Mouse (Mus musculus): ENCODE results near the gene Cep41. TPM values are rescaled to one million over a fixed set of nuclear protein-coding genes. Genes with fewer than 3 reads are reported as not detected.

Cep41 gene
- polyA plus RNA-seq, 1 experiment from 2014 or later: 28.6 TPM

DNA sequence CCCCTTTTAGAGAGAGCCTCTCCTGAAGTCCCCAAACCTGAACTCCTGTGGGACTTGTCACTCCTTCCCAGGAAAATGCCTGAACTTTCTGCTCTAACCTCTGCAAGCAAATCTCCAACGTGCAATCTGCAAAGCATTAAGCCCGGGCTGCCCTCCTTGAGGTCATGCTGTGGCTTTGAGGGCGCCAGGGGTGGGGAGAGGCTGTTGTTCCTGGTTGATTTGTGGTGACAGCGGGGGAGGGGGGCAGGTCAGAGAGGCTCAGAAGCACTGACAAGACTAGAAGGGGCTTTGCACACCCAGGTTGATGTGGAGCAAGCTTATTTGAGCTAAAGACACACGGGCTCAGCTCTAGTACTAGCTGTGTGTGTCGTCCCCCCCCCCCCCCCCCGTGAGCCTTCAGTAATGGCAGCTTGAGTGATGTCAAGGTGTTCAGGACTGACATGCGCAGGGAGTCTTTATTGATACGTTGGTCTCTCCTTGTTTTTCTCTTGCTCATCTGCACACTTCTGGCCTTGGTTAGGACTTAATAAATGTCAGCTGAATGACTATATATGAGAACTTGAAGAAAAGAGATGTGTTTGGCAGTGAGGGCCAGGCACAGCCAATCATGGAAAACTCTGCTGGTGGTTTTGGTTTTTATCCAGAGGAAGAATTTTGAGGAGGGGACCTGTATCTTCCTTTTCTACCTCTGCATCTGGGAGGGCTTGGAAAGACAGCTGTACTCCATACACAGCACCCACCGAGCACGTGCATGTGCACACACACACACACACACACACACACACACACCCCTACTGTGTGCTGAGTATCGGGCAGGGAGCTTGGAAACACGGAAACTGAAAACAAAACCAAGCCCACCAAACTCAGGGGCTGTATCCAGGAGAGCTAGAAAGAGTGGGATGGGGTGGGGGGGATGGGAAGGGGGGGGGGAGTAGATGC is 76.3 kb downstream of the Cep41 start:
- peak overlapping the region; percentile 16; the same call in 1 of the 2 replicates for H3K4me3 ChIP-seq
- 0 out of 2 replicates have a peak, but pooled peaks have one; percentile 26 for ATAC-seq (ENCODE audit: insufficient number of reproducible peaks, low FRiP score, low TSS enrichment, low read depth)
- H3K27me3 ChIP-seq: no peaks in the 10 kb centered on the region
- WGBS: 10% methylated on average over 11 of the region's 13 CpGs
- peak overlapping the region; percentile 38 for H3K4me2 ChIP-seq
- peaks cover 43% of the 10 kb centered on the region for H3K4me1 ChIP-seq
- H3K9ac ChIP-seq: no peak overlapping the region
- H3K9me3 ChIP-seq: no peaks in the 10 kb centered on the region
- H3K36me3 ChIP-seq: no peaks in the 10 kb centered on the region
- peak overlapping the region; percentile 88 for H3K27ac ChIP-seq

GRCm38 (mm10) chr6:30616491-30616941 is 77.0 kb downstream of the Cep41 start:
- 9% methylated on average over 8 of the region's 8 CpGs for WGBS
- Histone ChIP-seq H3K27me3 (no peaks in the 10 kb centered on the region), H3K4me3 (no peak overlapping the region), H3K4me1 (peaks cover 43% of the 10 kb centered on the region), H3K4me2 (no peak overlapping the region), H3K9me3 (no peaks in the 10 kb centered on the region), H3K27ac (peak overlapping the region; percentile 88), H3K9ac (no peak overlapping the region), H3K36me3 (no peaks in the 10 kb centered on the region)
- ATAC-seq (ENCODE audit: insufficient number of reproducible peaks, low FRiP score, low TSS enrichment, low read depth): no peak

DNA sequence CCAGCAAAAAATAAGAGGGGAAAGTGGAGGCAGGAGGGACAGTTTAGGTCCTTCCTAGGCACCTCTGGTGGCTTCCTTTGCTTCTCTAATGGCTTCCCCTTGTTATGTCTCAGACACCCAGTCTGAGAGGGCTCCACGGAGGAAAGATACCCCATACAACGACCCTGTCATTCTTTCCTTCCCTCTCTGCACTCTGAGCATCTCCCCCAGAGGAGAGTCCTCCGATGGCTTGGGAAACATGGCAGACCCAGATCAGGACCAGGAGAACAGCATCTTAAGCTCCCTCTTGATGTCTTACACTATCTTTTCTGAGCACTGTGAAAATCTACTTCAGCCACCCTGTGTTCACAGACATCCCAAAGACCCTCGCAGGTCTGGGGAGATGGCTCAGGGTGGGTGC is 77.8 kb downstream of the Cep41 start:
- Histone ChIP-seq H3K9me3 (no peaks in the 10 kb centered on the region), H3K4me3 (no peak overlapping the region), H3K27me3 (no peaks in the 10 kb centered on the region), H3K4me2 (no peak overlapping the region), H3K4me1 (peaks cover 40% of the 10 kb centered on the region), H3K9ac (no peak overlapping the region), H3K27ac (no peak overlapping the region), H3K36me3 (no peaks in the 10 kb centered on the region)
- ATAC-seq (ENCODE audit: insufficient number of reproducible peaks, low FRiP score, low TSS enrichment, low read depth): no peak
- WGBS: 28% methylated on average over 4 of the region's 4 CpGs

GRCm38 (mm10) chr6:30614251-30614650 is 79.3 kb downstream of the Cep41 start:
- WGBS: 58% methylated on average over 6 of the region's 6 CpGs
- no peak overlapping the region for H3K27ac ChIP-seq
- H3K9me3 ChIP-seq: no peaks in the 10 kb centered on the region
- H3K27me3 ChIP-seq: no peaks in the 10 kb centered on the region
- no peaks in the 10 kb centered on the region for H3K36me3 ChIP-seq
- peaks cover 40% of the 10 kb centered on the region for H3K4me1 ChIP-seq
- no peak overlapping the region for H3K4me3 ChIP-seq
- H3K4me2 ChIP-seq: no peak overlapping the region
- H3K9ac ChIP-seq: no peak overlapping the region
- ATAC-seq (ENCODE audit: insufficient number of reproducible peaks, low FRiP score, low TSS enrichment, low read depth): no peak

DNA sequence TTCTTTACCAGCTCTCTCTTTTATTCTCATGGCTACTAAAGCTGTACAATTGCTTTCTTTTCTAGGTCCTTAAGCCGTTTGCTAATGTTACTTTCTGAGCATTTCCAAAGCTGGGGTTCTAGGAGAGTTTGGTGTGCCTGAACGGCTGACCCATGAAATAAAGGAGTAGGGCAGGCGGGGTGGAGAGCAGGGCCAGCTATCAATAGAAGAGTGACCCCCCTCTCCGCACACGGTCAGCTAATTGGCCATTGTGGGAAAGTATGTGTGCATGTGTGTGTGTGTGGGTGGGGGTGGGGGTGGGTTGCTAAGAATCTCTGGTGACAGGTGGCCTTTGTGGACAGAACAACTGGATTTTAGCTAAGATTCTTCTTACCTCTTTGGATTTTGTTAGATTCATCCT is 82.3 kb downstream of the Cep41 start:
- Histone ChIP-seq H3K4me1 (peaks cover 11% of the 10 kb centered on the region), H3K4me3 (no peak overlapping the region), H3K27me3 (no peaks in the 10 kb centered on the region), H3K9ac (no peak overlapping the region), H3K27ac (no peak overlapping the region), H3K9me3 (no peaks in the 10 kb centered on the region), H3K4me2 (no peak overlapping the region), H3K36me3 (no peaks in the 10 kb centered on the region)
- ATAC-seq (ENCODE audit: insufficient number of reproducible peaks, low FRiP score, low TSS enrichment, low read depth): no peak
- WGBS: 78% methylated on average over 5 of the region's 5 CpGs

- no peak within 1 kb of the TSS for H3K4me2 ChIP-seq
- WGBS: 97% methylated on average over 7 of the region's 7 CpGs
- no peak for ATAC-seq (ENCODE audit: insufficient number of reproducible peaks, low FRiP score, low TSS enrichment, low read depth)
- H3K36me3 ChIP-seq: no peaks in the 10 kb centered on the region
- H3K4me3 ChIP-seq: no peak within 1 kb of the TSS
- no peaks in the 10 kb centered on the region for H3K9me3 ChIP-seq
- no peaks in the 10 kb centered on the region for H3K27me3 ChIP-seq
- H3K9ac ChIP-seq: no peak within 1 kb of the TSS
- peaks cover 6% of the 10 kb centered on the region for H3K4me1 ChIP-seq
- H3K27ac ChIP-seq: no peak within 1 kb of the TSS
Observed at GRCm38 (mm10) chr6:30610710-30611109, 82.8 kb downstream of the Cep41 start, which contains the start of gene Cpa5. TSS of gene Cpa5 (plus strand) at chr6:30611010.

DNA sequence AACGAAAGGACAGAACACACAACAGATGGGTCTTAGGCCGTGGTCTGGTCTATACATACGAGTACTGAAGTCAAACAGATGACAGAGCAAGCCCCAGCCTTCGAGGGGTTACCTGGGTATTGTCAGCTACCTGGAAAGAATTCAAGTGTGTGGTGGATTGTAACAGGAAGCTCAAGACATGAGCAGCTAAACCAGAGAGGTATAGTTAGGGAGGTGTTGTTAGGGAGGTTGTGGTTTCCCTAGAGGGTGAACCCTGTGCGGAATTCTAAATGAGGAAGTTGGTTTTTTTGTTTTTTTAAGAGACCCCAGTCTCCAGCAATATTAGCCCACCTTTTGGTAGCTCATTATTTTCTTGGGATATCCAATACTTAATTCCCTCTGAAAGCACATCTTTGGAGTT is 87.9 kb downstream of the Cep41 start:
- H3K27ac ChIP-seq: no peak overlapping the region
- no peaks in the 10 kb centered on the region for H3K9me3 ChIP-seq
- H3K4me2 ChIP-seq: no peak overlapping the region
- no peak overlapping the region for H3K4me3 ChIP-seq
- no peaks in the 10 kb centered on the region for H3K27me3 ChIP-seq
- WGBS: 53% methylated on average over 5 of the region's 5 CpGs
- H3K4me1 ChIP-seq: peaks cover 3% of the 10 kb centered on the region
- ATAC-seq (ENCODE audit: insufficient number of reproducible peaks, low FRiP score, low TSS enrichment, low read depth): no peak
- H3K36me3 ChIP-seq: no peaks in the 10 kb centered on the region
- H3K9ac ChIP-seq: no peak overlapping the region

- 85% methylated on average over 4 of the region's 4 CpGs for WGBS
- Histone ChIP-seq H3K9me3 (no peaks in the 10 kb centered on the region), H3K36me3 (no peaks in the 10 kb centered on the region), H3K4me1 (peaks cover 3% of the 10 kb centered on the region), H3K9ac (no peak overlapping the region), H3K4me3 (no peak overlapping the region), H3K27me3 (no peaks in the 10 kb centered on the region), H3K27ac (no peak overlapping the region), H3K4me2 (no peak overlapping the region)
- no peak for ATAC-seq (ENCODE audit: insufficient number of reproducible peaks, low FRiP score, low TSS enrichment, low read depth)
Observed at GRCm38 (mm10) chr6:30605111-30605510, 88.4 kb downstream of the Cep41 start.

DNA sequence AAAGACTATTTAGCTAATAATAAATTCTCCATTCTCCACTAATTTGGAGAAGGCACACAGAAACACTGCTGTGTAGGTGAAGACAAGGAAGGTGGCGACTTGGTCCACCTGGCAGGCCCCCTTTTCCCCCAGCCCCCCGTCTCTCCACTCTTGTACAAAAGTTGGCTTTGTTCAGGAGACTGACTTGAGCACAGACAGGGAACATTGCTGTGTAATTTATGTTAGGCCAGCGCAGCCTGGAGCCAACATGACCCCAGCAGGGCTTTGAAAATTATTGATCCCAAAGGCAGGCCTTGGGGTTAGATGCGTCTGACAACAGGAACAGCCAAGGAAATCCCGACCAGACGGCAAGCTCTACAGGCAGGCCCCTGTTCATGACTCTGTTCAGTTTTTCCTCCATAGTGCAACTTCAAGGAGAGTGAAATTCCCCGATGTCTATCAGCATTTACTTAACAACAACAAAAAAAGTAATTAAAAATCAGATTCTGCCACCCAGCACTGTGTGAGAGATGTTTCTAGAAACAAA is 89.1 kb downstream of the Cep41 start:
- no peak overlapping the region for H3K27ac ChIP-seq
- ATAC-seq (ENCODE audit: insufficient number of reproducible peaks, low FRiP score, low TSS enrichment, low read depth): no peak
- WGBS: 36% methylated on average over 7 of the region's 7 CpGs

More for the DNA sequence above, 89.1 kb downstream of the Cep41 start:
- H3K9me3 ChIP-seq: no peaks in the 10 kb centered on the region
- H3K27me3 ChIP-seq: no peaks in the 10 kb centered on the region
- peaks cover 3% of the 10 kb centered on the region for H3K4me1 ChIP-seq
- no peak overlapping the region for H3K4me2 ChIP-seq
- H3K9ac ChIP-seq: no peak overlapping the region
- no peaks in the 10 kb centered on the region for H3K36me3 ChIP-seq
- no peak overlapping the region for H3K4me3 ChIP-seq

MicroRNAs within 50 kb of the gene (microRNA counts, 519-probe panel; counts per million panel counts)
- microRNA mmu-miR-335-3p: 3,042 counts per million, percentile 70 among the panel's probes with 10 or more counts
- microRNA mmu-miR-335-5p: 4,426 counts per million, percentile 96 among the panel's probes with 10 or more counts

Small RNA genes lying within 50 kb of the gene (microRNA-seq; reads per million reads assigned to microRNA genes)
- gene Mir335: 56,533 reads per million, percentile 99 among the genes with 10 or more reads in this experiment

Other genes with a start within 250 kb of the Cep41 start
- 28.0 and 28.1 TPM in 2 replicates for gene Tmem209, start 184.0 kb downstream of the Cep41 start, polyA plus RNA-seq (2015; fragmentation: Nextera tagmentation; extraction: Ambion mirVana)
- gene Ssmem1, start 183.9 kb downstream of the Cep41 start, polyA plus RNA-seq (2015; fragmentation: Nextera tagmentation; extraction: Ambion mirVana): 0.14 TPM in 1 of 2 replicates, not detected in the other
- gene Cpa2, start 152.2 kb downstream of the Cep41 start, polyA plus RNA-seq (2015; fragmentation: Nextera tagmentation; extraction: Ambion mirVana): 4.8 and 6.7 TPM in 2 replicates
- gene Cpa4, start 125.4 kb downstream of the Cep41 start, polyA plus RNA-seq (2015; fragmentation: Nextera tagmentation; extraction: Ambion mirVana): 5.2 and 6.3 TPM in 2 replicates
- gene Cpa5, start 82.7 kb downstream of the Cep41 start, polyA plus RNA-seq (2015; fragmentation: Nextera tagmentation; extraction: Ambion mirVana): 0.27 and 0.83 TPM in 2 replicates
- gene Cpa1, start 54.5 kb downstream of the Cep41 start, polyA plus RNA-seq (2015; fragmentation: Nextera tagmentation; extraction: Ambion mirVana): 1.7 and 1.9 TPM in 2 replicates
- 1,721 and 1,971 TPM in 2 replicates for gene Mest, start 29.8 kb upstream of the Cep41 start, polyA plus RNA-seq (2015; fragmentation: Nextera tagmentation; extraction: Ambion mirVana)
- 26.0 and 29.8 TPM in 2 replicates for gene Copg2, start 203.0 kb upstream of the Cep41 start, polyA plus RNA-seq (2015; fragmentation: Nextera tagmentation; extraction: Ambion mirVana)
- 0.28 and 0.31 TPM in 2 replicates for gene Tsga13, start 221.8 kb upstream of the Cep41 start, polyA plus RNA-seq (2015; fragmentation: Nextera tagmentation; extraction: Ambion mirVana)

Data from limb, embryonic 15.5 days (tissue).